Mouse (Mus musculus) cortical plate, adult 2 months (tissue): ENCODE data around the gene Rtp4.
A peak's percentile ranks its signal among the peaks of the same experiment; 100 is the strongest.

Experiments used
- CTCF ChIP-seq: fragments of 200-500 bp; IDR thresholded peaks from 2 replicates; pipeline ENCODE4 v1.5.1; 2011; ENCODE audit warnings: mild to moderate bottlenecking, control low read depth, low read length; ENCODE audit not compliant: insufficient read depth; ENCODE audit errors: extremely low read depth
- POLR2A ChIP-seq: fragments of 200-500 bp; IDR thresholded peaks from 2 replicates; pipeline ENCODE4 v1.6.1; 2011; ENCODE audit warnings: mild to moderate bottlenecking, low read length, control low read depth; ENCODE audit not compliant: insufficient read depth; ENCODE audit errors: extremely low read depth

- 0 out of 2 replicates have a peak, but pooled peaks have one; percentile 8 for TF ChIP-seq CTCF
- no peak for TF ChIP-seq POLR2A
These were observed 31.0 kb downstream of the Rtp4 start for GRCm38 (mm10) chr16:23550981-23551582.
